Mouse (Mus musculus) kidney, adult 18-20 months (tissue): ENCODE measurements at regions not wholly inside any gene's neighbourhood (a gene's known extent, or its start where the extent isn't known, plus 50 kb on each side); places are given as distances from the start of the nearest gene placed in this dataset.

Source experiments
- DNase-seq: peaks from one replicate; pipeline ENCODE4 v3.0.0; 2021

DNA sequence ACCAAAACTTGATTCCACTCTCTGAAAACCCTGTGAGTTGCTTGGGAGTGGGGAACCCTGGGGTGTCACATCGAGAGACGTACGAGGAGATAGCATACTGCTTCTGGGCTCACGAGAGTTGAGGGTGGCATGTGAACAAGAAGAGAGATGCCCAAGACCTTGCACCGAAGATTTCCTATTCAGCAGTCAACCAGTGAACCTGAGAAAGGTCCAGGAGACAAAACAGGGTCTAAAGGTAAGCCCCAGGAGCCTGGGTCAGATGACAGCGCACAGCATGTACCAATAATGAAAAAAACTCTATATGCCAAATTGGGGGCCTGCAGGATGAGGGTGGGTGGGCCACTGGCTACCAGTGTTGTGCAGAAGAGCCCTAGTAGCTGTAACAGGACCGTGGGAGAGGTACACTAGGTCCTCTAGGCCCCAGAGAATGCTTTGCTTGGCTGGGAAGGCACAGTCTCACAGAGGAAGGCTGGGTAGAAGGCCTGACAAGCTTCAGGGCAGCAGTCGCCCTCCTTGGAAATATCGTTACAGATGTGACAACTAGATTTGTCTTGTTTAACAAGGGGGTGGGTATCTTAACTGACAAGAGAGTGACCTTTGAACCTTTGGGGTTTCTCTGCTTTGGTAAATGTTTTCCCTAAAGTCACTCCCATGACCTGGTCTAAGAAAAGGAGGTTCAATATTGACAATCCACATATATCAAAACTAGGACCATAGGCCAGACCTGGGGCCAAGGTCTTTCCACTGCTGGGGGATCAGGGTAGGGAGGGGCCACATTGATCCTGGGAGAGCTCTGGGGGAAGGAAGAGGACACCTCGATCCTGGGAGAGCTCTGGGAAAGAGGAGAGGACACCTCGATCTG, 93.1 kb downstream of the Zfp706 start:
- DNase-seq, result peak; percentile 36

DNA sequence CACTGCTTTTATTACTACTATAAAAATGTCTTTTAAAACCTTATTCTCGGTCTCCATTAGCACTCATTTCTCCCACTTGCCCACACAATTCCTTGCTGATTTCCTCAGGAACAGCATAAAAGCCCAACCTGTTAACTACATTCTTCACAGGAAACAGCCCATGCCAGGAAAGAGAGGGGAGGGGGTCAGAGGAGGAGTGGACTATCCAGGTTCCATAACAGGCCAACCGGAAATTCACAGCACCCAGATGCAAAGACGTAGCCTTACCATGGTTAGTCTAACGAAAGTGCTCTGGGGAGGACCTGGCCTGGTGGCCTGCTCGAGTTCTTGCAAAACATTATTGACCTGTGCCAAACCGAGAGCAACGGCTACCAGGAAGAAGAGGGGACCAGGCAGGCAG, 94.3 kb downstream of the Zfp706 start:
- DNase-seq, result no peak

DNA sequence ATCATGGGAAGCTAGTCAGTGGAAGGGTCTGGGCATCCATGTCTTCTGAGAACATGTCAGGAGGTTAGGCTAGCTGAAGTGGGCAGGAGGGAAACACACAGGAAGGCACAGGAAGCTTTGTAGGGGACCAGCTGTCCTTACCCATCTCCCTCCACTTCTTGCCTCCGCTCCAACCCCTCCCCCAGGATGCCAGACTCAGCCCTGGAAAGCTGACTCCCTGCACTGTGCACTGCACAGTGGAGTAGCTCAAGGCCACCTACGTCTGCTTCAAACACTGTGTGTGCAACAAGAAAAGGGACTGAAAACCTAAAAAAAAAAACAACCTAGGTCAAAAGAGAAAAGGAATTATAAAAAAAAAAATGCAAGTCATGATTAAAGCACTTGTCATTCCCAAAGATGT, 97.3 kb downstream of the Zfp706 start:
- DNase-seq, result no peak

DNA sequence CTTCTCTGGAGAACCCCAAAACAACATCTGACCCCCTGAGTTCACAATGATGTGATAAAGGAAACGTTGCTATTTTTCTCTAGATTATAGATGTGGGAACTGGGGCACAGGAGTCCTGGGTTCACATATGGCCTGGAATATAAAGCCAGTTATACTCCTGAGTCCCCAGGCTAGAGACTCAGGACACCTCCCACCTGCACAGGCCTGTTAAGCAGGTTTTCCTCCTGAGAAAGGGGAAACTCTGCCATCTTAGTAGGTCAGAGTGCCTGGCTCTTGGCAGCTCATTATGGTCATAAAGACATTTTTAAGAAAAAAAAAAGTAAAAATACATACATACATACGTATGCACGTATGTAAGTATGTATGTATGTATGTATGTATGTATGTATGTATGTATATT, 98.1 kb downstream of the Zfp706 start:
- DNase-seq, result no peak

DNA sequence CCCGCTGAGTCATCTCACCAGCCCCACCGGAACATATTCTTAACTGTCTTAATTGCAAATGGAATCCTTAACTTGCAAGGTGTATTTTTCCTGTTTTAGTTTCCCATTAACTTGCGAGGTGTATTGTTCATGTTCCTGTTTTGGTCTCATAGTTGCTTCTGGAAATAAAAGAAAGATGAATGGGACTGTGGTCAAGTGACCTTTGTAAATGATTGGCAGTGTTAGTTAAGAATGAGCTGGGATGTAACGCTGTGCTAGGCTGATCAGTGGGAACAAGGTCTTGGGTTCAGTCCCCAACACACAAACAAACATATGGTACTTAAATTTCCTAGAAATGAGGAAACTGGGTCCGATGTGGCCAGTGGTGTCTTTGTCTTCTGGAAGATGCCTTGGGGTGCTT, 100.8 kb downstream of the Zfp706 start:
- DNase-seq, result peak; percentile 31

DNA sequence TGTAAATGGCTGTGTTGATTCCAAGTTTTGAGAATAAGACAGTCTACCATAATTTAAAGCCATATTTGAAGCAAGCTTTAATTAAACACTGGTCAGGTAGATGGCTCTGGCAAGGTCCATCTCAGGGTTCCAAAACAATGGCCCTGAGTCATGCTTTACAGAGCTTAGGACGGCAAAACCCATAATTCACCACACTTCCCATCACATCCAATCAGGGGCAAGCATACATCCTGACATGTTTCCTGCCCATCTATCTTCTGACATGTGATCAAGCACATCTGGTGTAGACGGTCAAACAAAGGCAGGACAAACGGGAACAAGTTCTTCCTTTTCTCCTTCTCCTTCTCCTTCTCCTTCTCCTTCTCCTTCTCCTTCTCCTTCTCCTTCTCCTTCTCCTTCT, 101.5 kb downstream of the Zfp706 start:
- no peak for DNase-seq

DNA sequence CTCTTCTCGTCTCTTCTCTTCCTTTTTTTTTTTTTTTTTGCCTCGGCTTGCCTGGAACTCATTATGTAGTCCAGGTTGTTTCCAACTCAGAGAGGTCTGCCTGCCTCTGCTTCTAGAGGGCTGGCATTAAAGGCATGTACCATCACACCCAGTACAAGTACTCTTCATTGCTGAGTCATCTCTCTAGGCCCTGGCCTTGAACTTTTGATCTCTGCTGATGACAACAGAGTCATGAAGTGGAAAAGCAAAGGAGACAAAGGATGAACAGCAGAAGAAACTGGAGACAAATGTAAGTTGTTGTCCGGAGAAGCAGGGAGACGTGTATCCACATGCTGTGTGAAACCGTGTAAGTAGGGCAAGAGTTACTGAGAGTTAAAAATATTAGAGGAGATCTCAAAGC, 103.7 kb downstream of the Zfp706 start:
- DNase-seq, result no peak

DNA sequence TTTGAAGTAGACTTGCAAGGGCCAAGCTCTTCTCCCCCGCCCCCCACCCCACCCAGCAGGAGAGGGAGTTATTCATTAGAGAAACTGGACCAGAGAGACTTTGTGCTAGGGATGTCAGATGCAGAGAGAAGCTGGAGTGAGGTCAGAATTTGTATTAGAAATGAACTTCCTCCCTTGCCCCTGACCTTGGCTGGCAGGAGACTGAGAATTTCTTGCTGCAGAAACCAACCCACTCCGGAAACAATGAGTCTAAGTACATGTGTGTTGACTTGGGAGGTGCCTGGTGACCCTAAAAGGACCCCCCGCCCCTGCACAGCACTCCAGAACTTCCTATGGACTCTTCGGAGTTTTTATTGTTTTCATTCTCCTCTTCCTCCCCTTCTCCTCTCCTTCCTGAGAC, 104.3 kb downstream of the Zfp706 start:
- peak; percentile 46 for DNase-seq

DNA sequence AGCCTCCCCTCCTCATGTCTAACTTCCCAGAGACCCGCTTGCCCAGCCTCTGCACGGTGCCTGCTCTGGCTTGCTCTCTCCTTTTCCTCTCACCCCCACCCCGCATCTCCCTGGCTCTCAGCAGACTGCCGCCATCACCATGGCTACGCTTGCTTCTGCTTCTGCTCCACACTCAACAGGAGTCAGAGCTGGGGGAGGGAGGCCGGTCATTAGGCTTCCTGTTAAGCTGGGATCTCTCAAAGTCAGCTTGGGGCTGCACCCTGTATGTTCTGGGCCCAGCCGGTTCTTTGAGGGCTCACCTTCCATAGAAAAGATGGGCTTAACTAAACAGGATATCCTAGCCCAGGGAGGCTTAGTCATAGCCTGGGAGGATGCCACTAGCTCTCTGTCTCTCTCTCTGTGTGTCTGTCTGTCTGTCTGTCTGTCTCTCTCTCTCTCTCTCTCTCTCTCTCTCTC, 105.7 kb downstream of the Zfp706 start:
- DNase-seq, result no peak

DNA sequence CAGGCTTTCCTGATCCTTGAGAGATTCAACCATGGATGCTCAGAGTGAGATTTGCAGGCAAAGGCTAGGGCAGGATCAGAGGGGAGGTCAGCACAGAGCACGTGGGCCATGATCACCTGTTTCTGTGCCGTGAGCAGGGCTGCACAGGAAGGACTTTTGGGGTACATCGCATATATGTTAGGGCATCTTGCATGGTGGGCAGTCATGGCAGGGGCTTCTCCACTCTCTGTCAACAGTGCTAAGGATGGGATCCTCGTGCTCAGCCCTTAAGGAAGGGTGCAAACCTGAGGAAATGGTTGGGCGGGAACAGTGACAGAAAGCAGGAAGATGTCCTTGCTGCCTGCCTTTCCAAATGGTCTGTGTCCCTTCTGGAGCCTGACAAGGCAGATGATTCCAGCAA, 106.2 kb downstream of the Zfp706 start:
- no peak for DNase-seq

DNA sequence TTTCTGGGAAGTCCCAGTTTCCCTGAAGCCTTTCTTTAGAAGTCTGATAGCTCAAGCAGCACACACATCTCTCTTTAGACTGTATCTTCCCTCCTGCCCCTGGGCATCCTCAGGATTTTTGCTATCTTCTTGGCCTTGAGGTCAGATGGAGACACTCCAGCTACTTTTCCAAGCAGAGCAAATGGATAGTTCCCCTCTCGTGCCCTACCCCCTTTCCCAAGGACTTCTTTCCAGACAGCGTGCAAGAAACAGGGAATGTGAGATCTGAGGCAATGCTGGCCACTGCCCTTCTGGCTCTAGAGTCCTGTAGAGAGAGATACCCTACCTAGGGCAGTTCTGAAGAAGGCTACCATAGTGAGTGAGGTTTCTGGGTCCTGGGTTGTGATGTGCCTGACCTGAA, 106.6 kb downstream of the Zfp706 start:
- no peak for DNase-seq

DNA sequence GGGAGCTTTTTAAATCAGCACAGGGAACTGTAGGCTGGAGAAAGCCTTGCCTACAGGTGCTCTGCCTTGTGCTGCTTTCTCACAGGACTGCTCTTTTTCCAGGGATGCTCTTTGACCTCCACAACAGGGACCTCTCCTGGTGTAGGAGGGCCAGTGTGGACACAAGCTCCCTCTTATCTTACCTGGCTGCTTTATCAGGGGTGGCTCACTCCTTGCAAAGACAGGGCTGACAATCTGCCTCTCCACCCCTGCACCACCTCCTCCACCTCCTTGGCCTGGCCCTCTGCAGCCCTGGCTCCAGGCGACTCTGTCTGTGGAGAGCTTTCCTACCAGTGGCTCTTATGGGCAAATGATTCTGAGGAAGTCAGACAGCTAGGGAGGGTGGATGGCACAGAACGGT, 107.7 kb downstream of the Zfp706 start:
- peak; percentile 33 for DNase-seq

DNA sequence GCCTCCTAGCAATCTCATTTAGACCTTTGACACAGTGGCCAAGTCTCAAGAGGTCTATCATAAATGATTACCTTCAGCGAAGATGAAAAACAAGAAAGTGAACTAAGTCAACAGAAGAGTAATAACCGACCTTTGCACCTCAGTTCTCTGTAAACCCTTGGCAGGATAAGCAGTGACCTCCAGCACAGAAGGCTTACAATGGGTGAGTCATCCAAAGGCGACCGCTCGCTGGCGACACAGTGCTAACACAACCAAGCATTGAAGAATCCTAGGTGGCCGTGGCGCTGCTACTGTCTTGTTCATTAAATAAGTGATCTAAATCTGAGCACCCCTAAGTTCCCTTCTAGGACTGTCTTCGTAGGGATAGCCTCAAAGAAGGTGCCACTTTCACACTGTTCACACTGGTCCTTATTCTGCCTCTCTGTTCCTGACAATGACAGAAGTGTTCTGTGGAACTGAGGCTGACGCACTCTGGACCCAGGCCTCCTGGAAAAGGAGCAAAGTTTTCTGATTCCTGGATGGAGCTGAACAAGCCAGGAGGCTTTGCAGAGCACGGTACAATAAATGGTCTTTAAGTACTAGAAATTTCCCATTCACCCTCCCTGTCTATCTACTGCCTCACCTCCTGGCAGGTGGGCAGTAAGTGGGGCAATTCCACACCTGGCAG, 108.6 kb downstream of the Zfp706 start:
- peak; percentile 66 for DNase-seq

DNA sequence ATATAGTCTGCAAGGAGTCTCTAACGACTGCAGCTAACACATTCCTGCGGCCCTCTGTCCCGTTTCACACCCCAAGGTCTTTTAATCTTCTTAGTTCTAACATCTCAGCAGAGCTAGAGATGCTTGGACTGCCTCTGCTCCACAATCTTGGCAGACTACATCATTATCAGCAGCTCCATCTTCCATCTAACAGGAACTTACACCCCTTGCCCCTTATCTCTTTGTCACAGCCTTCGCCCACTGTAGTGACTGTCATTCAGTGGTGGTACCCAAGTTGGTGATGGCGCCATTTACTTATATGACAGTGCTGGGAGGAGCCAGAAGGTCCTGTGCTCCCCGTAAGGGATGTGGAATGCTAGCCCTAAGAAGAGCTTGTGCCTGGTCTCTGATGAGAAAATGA, 109.2 kb downstream of the Zfp706 start:
- DNase-seq, result no peak

DNA sequence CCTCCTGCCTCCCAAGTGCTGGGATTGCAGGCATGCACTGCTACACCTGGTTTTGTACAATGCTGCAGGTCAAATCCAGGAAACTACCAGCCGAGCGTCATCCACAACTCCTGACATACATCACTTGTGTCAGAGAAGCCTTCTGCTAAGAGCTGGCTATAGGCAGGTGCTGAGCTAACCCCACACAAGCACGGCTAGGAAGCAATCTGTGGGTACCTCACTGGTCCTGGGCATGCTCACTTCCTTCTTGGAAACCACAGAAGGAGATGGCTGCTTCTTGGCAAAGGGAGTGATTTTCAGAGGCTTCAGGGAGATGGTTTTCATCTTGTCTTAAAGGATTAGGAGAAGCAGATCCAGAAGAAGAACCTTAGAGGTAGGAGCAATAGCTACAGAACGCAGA, 111.3 kb downstream of the Zfp706 start:
- no peak for DNase-seq

DNA sequence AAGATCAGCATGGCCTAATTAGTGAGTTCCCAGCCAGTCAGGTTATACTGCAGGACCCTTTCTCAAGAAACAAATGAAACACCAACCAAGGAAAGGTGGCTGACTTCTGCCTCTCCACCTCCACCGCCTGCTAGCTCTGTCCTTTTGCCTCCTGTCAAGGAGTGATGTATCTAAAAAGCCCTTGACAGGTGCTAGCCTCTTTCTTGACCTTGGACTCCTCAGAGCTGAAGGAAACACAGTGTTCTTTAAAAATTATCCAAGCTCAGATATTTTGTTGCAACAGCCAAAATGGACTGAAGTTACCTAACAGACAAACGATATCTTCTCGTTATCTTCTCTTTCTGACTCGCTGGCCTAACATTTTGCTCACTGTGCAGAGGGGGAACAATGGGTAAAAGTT, 112.5 kb downstream of the Zfp706 start:
- no peak for DNase-seq

DNA sequence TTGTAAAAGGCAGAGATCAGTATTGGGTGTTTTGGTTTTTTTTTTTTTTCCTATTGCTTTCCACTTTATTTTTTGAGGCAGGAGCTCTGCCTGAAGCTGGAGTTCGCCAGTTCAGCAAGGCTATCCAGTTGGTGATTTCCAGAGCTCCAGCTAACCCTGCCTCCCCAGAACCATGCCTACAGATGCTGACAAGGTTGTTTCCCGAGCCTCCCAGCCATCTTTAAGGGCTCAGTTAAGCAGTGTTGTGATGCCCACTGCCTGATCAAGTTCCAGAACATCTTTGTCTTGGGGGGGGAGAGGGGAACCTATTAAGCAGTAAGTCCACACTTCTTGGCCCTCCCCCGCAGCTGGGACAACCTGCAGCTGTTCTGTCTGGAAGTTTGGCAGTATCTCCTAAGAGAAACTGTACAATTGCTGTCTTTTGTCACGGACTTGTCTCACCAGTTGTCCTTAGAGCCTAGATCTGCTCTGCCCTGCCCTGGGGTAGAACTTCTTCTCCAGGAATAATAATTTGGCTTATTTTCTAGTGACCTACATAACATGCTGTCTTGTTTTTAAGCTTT, 114.1 kb downstream of the Zfp706 start:
- DNase-seq, result no peak

DNA sequence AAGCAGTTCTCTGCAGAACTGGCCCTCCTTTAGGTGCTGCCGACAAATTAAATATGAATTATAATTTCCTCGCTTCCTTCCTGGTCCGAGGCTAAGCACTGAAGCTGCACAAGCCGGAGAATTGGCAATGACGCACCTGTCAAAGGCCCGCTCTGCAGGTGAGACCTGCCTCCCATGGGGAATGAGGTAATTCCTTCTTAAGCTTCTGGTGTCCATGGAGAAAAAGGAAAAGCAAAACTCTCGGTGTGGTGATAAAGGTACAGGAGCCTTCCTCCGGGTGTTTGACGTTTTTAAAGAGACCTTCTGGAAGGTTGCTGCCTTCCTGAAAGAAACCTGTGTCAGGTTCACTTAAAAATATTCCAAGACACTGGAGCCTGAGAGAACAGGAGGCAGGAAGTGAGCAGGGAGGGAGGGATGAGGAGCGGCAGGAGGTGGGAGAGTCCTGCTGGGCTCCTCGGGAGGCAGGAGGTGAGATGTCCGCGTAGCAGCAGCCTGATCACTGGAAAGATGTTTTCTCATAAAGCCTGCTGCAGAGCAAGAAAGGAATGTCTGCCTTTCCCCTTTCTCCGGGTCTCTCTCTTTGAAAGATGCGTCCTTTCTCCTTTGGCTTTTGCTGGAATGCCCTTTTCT, 114.9 kb downstream of the Zfp706 start:
- DNase-seq, result no peak

DNA sequence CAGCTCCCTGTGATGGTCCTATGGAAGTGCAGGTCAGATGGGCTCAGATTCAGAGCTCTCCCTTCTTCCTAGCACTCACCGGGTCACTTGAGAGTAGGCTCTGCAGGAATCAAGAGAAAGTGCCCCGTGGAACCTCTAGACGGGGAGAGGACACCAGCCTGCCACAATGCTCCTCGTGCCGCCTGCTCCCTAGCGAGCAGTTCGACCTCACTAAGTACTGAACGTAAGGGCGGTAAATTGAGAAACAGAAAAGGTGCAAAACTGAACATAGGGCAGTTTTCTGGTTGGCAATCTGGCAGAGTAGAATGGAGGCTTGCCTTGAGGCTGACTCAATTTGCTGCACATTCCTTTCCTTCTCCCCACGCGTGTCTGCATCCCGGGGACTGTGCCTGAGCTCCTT, 115.7 kb downstream of the Zfp706 start:
- DNase-seq, result no peak

DNA sequence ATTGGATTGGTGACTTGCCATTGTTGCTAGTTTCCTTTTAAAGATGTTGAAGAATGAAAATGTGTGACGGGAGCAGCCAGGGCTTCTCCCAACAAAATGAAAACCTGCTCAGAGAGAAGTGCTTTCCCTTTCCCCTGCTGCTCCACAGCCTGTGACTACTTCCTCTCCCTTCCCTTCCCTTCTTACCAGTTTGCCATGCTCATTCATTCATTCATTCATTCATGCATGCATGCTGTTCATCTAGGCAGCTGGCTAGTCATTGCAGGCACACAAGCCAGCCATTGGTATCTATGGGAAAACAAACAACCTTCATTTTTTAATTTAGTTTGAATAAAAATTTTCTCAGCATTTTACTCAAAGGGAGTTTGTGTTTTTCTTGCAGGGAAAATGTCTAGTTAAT, 116.3 kb downstream of the Zfp706 start:
- no peak for DNase-seq

DNA sequence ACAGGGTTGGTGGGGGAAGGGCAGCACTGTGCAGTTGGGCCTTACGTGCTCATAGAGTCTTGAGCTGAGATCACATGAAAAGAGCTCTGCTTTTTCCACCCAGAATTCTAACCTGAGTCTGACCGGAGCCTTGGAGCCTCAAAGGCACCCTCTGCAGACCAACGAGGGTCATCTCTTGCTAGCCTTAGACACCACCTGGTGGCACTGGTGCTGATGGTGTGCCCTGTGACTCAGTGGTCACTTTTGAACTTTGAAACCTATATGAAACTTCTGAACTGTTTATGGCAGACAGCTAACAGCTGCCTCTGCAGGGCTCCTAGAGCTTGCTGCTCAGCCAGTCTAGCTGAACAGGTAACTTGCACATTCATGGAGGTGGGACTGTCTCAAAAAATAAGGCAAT, 118.5 kb downstream of the Zfp706 start:
- no peak for DNase-seq

DNA sequence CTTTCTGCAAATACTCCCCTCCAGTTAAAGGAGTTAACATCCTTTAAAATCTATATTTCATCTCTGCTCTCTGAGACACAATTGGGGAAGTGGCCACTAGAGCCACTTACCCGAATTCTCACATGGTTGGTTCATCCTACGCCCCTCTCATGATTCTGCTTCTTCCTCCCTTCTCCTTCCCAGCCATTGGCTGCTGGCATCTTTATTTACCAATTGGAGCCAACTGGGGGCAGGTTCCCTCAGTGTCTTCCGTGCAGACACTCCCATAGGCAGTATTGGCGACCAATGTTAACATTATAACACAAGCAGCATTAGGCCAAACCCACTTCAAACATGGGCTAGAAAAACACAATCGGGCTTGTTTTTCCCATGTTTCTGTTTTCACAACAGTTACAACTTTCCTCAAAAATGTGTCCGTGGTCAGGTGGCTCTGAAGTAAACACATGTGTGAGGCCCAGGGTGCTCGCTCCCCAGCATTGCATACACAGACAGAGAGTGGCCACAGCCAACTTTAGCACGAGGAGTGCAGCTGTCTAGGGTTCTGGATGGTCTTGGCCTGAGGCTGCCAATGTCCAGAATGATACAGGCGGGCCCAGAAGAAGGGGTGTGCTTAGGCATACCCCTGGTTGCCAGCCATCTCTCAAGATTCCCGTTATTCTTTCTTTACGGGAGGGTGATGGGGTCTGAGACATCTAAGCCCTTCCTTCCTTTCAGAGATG, 119.1 kb downstream of the Zfp706 start:
- no peak for DNase-seq
